ENCODE assay signal across 27 mouse cellular contexts in the genomic region with DNA sequence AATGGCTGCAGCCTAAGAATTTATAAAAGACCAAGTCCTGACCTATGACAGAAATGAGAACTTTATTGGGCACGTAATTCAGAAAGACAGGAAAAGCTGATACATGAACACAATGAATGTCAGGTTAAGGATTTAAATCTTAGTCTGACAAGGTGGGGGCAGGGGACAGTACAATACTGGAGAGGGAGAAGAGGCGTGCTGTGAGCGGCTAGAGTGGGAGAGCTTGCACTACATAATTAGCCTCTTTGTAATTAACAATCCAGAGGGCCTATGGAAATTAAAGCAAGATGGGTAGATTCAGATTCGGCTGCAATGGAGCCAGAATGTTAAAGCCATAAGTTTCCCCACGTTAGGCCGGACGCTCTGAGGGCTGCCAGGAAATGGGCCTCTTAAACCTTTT.
DNase-seq lines count a peak whose midpoint lies in the region; ATAC-seq and TF ChIP-seq lines count a peak whose summit lies in the region.
"Had no signal": no experiment of that assay in that cellular context is flagged by ENCODE, and none has a peak within 500 bp of the region (broad histone marks: within the 10 kb centered on the region; RNA-seq: fewer than 3 reads in every experiment).

No protein-coding gene starts in this region.

- H3K4me3 ChIP-seq in forebrain, embryonic 13.5 days, result no peak overlapping the region
- H3K4me3 ChIP-seq in forebrain, embryonic 10.5 days, result no peak overlapping the region
- H3K4me3 ChIP-seq in midbrain, embryonic 14.5 days (replicated peaks; ENCODE audit: low read depth, low read length), result no peak overlapping the region
- H3K4me3 ChIP-seq in midbrain, embryonic 11.5 days (ENCODE audit: low read depth, low read length), result no peak overlapping the region
- H3K4me3 ChIP-seq: hindbrain, embryonic 13.5 days; limb, embryonic 12.5 days had no signal

- DNase-seq in forebrain, embryonic 10.5 days (ENCODE audit: extremely low spot score, low spot score), result no peak
- DNase-seq in midbrain, embryonic 14.5 days, result peak; percentile 34
- DNase-seq in midbrain, embryonic 11.5 days (ENCODE audit: low spot score, missing footprints), result no peak
- peak; percentile 64 for DNase-seq in brain, embryonic 14.5 days (ENCODE audit: low read depth)
- peak; percentile 16 for DNase-seq in hindlimb bud, embryonic 11.5 days (ENCODE audit: extremely low spot score, low read depth, low spot score)
- DNase-seq in adrenal gland, postnatal 25 days, result no peak
- DNase-seq in spleen, adult 18-20 months, result no peak
- DNase-seq: B cell, adult 2 months; cerebellum, adult 2 months; cerebellum, postnatal 25 days; embryo, embryonic 11 days; gastrocnemius, postnatal 36 days; heart, postnatal 36 days; kidney, adult 18-20 months; liver, postnatal 0 days; thymus, adult 2 months had no signal

- H3K36me3 ChIP-seq in forebrain, embryonic 13.5 days (ENCODE audit: poor library complexity, severe bottlenecking), result no peaks in the 10 kb centered on the region
- no peaks in the 10 kb centered on the region for H3K36me3 ChIP-seq in forebrain, embryonic 10.5 days (replicated peaks)
- H3K36me3 ChIP-seq in midbrain, embryonic 14.5 days (ENCODE audit: control insufficient read depth, insufficient read depth, low read length), result no peaks in the 10 kb centered on the region
- no peaks in the 10 kb centered on the region for H3K36me3 ChIP-seq in midbrain, embryonic 11.5 days (ENCODE audit: control insufficient read depth, insufficient read depth, low read length)
- H3K36me3 ChIP-seq: G1E; hindbrain, embryonic 13.5 days; limb, embryonic 12.5 days had no signal

- H3K4me1 ChIP-seq in forebrain, embryonic 13.5 days, result peaks cover 9% of the 10 kb centered on the region
- H3K4me1 ChIP-seq in forebrain, embryonic 10.5 days, result peaks cover 11% of the 10 kb centered on the region
- 0 out of 2 replicates have a peak, but pooled peaks cover 3% of the 10 kb centered on the region for H3K4me1 ChIP-seq in midbrain, embryonic 14.5 days (ENCODE audit: control insufficient read depth, insufficient read depth, low read length)
- H3K4me1 ChIP-seq in midbrain, embryonic 11.5 days (ENCODE audit: control insufficient read depth, insufficient read depth, low read length), result 0 out of 2 replicates have a peak, but pooled peaks cover 3% of the 10 kb centered on the region

- no peaks in the 10 kb centered on the region for H3K27me3 ChIP-seq in forebrain, embryonic 13.5 days
- H3K27me3 ChIP-seq in forebrain, embryonic 10.5 days (ENCODE audit: poor library complexity, severe bottlenecking), result no peaks in the 10 kb centered on the region
- no peaks in the 10 kb centered on the region for H3K27me3 ChIP-seq in midbrain, embryonic 14.5 days (ENCODE audit: control insufficient read depth, insufficient read depth, low read length)
- no peaks in the 10 kb centered on the region for H3K27me3 ChIP-seq in midbrain, embryonic 11.5 days (ENCODE audit: control insufficient read depth, insufficient read depth, low read length)
- H3K27me3 ChIP-seq: CH12.LX; hindbrain, embryonic 13.5 days; limb, embryonic 12.5 days; Patski had no signal

- peak; percentile 70; the same call in 1 of the 2 replicates for ATAC-seq in forebrain, embryonic 13.5 days
- no peak for ATAC-seq in midbrain, embryonic 14.5 days (ENCODE audit: low FRiP score, low TSS enrichment)
- ATAC-seq in midbrain, embryonic 11.5 days (ENCODE audit: low FRiP score), result no peak
- ATAC-seq: inflammation-experienced regulatory T-cells, adult 6 months; liver, postnatal 0 days; lung, postnatal 0 days; Patski had no signal

- TF ChIP-seq CTCF in brain, embryonic 14.5 days (IDR thresholded peaks at IDR 0.05; ENCODE audit: borderline replicate concordance, extremely low read depth, insufficient read depth, insufficient read length), result no peak

- no peak overlapping the region for H3K27ac ChIP-seq in forebrain, embryonic 13.5 days
- no peak overlapping the region for H3K27ac ChIP-seq in forebrain, embryonic 10.5 days
- no peak overlapping the region for H3K27ac ChIP-seq in midbrain, embryonic 14.5 days (replicated peaks; ENCODE audit: low read depth, low read length)
- H3K27ac ChIP-seq in midbrain, embryonic 11.5 days (ENCODE audit: low read depth, low read length), result no peak overlapping the region
- H3K27ac ChIP-seq: hindbrain, embryonic 13.5 days; limb, embryonic 12.5 days; macrophage; stomach, postnatal 0 days had no signal

- WGBS in forebrain, embryonic 13.5 days, result 15% methylated on average over 7 of the region's 7 CpGs
- 50% methylated on average over 7 of the region's 7 CpGs for WGBS in forebrain, embryonic 10.5 days
- 29% methylated on average over 7 of the region's 7 CpGs for WGBS in midbrain, embryonic 14.5 days
- 56% methylated on average over 7 of the region's 7 CpGs for WGBS in midbrain, embryonic 11.5 days

- H3K4me2 ChIP-seq in forebrain, embryonic 13.5 days, result no peak overlapping the region
- no peak overlapping the region for H3K4me2 ChIP-seq in midbrain, embryonic 14.5 days (ENCODE audit: low read length)
- H3K4me2 ChIP-seq in midbrain, embryonic 11.5 days, result no peak overlapping the region
- H3K4me2 ChIP-seq: hindbrain, embryonic 13.5 days; limb, embryonic 12.5 days; liver, embryonic 11.5 days had no signal

- H3K9me3 ChIP-seq in forebrain, embryonic 13.5 days (replicated peaks), result no peaks in the 10 kb centered on the region
- H3K9me3 ChIP-seq in forebrain, embryonic 10.5 days, result no peaks in the 10 kb centered on the region
- no peaks in the 10 kb centered on the region for H3K9me3 ChIP-seq in midbrain, embryonic 14.5 days (ENCODE audit: control insufficient read depth, low read length)
- no peaks in the 10 kb centered on the region for H3K9me3 ChIP-seq in midbrain, embryonic 11.5 days (ENCODE audit: control insufficient read depth, low read length)
- H3K9me3 ChIP-seq: hindbrain, embryonic 13.5 days; limb, embryonic 12.5 days had no signal

- no peak for TF ChIP-seq POLR2A in brain, embryonic 14.5 days (IDR thresholded peaks at IDR 0.05; ENCODE audit: borderline replicate concordance, extremely low read depth, insufficient read depth, insufficient read length, poor library complexity, severe bottlenecking)

- H3K9ac ChIP-seq in forebrain, embryonic 13.5 days, result no peak overlapping the region
- H3K9ac ChIP-seq in midbrain, embryonic 14.5 days (replicated peaks; ENCODE audit: low read length), result no peak overlapping the region
- no peak overlapping the region for H3K9ac ChIP-seq in midbrain, embryonic 11.5 days (ENCODE audit: low read length)
- H3K9ac ChIP-seq: hindbrain, embryonic 13.5 days; limb, embryonic 12.5 days; liver, postnatal 0 days had no signal

Comparison
In these comparisons a context has a peak if more than half of its experiments do, and no peak if none do; other contexts are left out.
1. DNase-seq: peak in midbrain, embryonic 14.5 days (single experiment), brain, embryonic 14.5 days (single experiment) and hindlimb bud, embryonic 11.5 days (single experiment); none in forebrain, embryonic 10.5 days (single experiment), midbrain, embryonic 11.5 days (single experiment), adrenal gland, postnatal 25 days (single experiment) and spleen, adult 18-20 months (0 of 2).